Mouse (Mus musculus) heart, embryonic 13.5 days (tissue): ENCODE data around the gene Rpl11. TPM values are rescaled to one million over a fixed set of nuclear protein-coding genes. Genes with fewer than 3 reads are reported as not detected.

Experiments used
- ATAC-seq: fragments of 200-750 bp; cut with Nextera tagmentation; 2 replicates; pipeline ENCODE4 v1.8.0; 2017; ENCODE audit warnings: moderate TSS enrichment; ENCODE audit not compliant: insufficient number of reproducible peaks, low FRiP score, low TSS enrichment; ENCODE audit errors: extremely low read depth
- H3K27ac ChIP-seq: fragments of 300-500 bp; sonication (generic); replicated peaks from 2 replicates; pipeline ENCODE4 v1.5.1; 2015; ENCODE audit warnings: moderate library complexity, mild to moderate bottlenecking, inconsistent platforms
- H3K27me3 ChIP-seq: fragments of 300-500 bp; sonication (generic); replicated peaks from 2 replicates; pipeline ENCODE4 v1.6.1; 2015; ENCODE audit warnings: mild to moderate bottlenecking, inconsistent platforms
- H3K36me3 ChIP-seq: fragments of 300-500 bp; sonication (generic); 2 replicates; pipeline ENCODE4 v1.6.1; 2015; ENCODE audit warnings: mild to moderate bottlenecking, inconsistent platforms
- H3K4me1 ChIP-seq: fragments of 300-500 bp; sonication (generic); 2 replicates; pipeline ENCODE4 v1.6.1; 2015; ENCODE audit warnings: inconsistent platforms
- H3K4me2 ChIP-seq: fragments of 300-500 bp; sonication (generic); 2 replicates; pipeline ENCODE4 v1.6.1; 2015; ENCODE audit warnings: inconsistent platforms, mild to moderate bottlenecking, moderate library complexity
- H3K4me3 ChIP-seq: fragments of 300-500 bp; sonication (generic); 2 replicates; pipeline ENCODE4 v1.5.1; 2015; ENCODE audit warnings: moderate library complexity, mild to moderate bottlenecking, inconsistent platforms
- H3K9ac ChIP-seq: fragments of 300-500 bp; sonication (generic); 2 replicates; pipeline ENCODE4 v1.6.1; 2015; ENCODE audit warnings: inconsistent platforms, mild to moderate bottlenecking, moderate library complexity
- H3K9me3 ChIP-seq: fragments of 300-500 bp; sonication (generic); 2 replicates; pipeline ENCODE4 v1.6.1; 2016; ENCODE audit warnings: inconsistent platforms
- WGBS: fragments of 180-500 bp; shearing (Covaris S2); methylation state at CpG from one replicate; pipeline ENCODE4 v1.1.7; 2015; ENCODE audit warnings: mixed read lengths; 5-methylcytosine and 5-hydroxymethylcytosine counted together
- polyA plus RNA-seq: library from polyadenylated mRNA; unstranded; fragments of >200 nt; fragmentation: Nextera tagmentation; extraction: Ambion mirVana; gene quantifications from 2 replicates; pipeline ENCODE4 v1.2.1, GENCODE M21; 2015

Rpl11 gene
- polyA plus RNA-seq, 1 experiment from 2014 or later, result 270 TPM

- ATAC-seq, result no peak
- Histone ChIP-seq H3K27me3 (no peaks in the 10 kb centered on the region), H3K9me3 (no peaks in the 10 kb centered on the region), H3K27ac (no peak overlapping the region), H3K4me1 (peaks cover 22% of the 10 kb centered on the region), H3K4me3 (no peak overlapping the region), H3K9ac (no peak overlapping the region), H3K4me2 (no peak overlapping the region), H3K36me3 (peaks cover 8% of the 10 kb centered on the region; the same call in 1 of the 2 replicates)
- 90% methylated on average over 9 of the region's 9 CpGs for WGBS
Measured at GRCm38 (mm10) chr4:136022924-136023323, 30.3 kb downstream of the Rpl11 start.

GRCm38 (mm10) chr4:136021549-136022047 is 31.6 kb downstream of the Rpl11 start, which contains the start of gene Eloa:
Gene Eloa (minus strand): TSS chr4:136021763.
- Histone ChIP-seq H3K4me3 (peak within 1 kb of the TSS; percentile 99), H3K9ac (peak within 1 kb of the TSS; percentile 98), H3K27me3 (no peaks in the 10 kb centered on the region), H3K4me1 (peaks cover 22% of the 10 kb centered on the region), H3K4me2 (peak within 1 kb of the TSS; percentile 83), H3K36me3 (peaks cover 13% of the 10 kb centered on the region), H3K9me3 (no peaks in the 10 kb centered on the region), H3K27ac (peak within 1 kb of the TSS; percentile 88)
- ATAC-seq, result peak; percentile 99
- WGBS, result under 1% methylated on average over 44 of the region's 48 CpGs

GRCm38 (mm10) chr4:136020743-136021548 is 32.3 kb downstream of the Rpl11 start:
- Histone ChIP-seq H3K36me3 (peaks cover 14% of the 10 kb centered on the region), H3K9ac (peak overlapping the region; percentile 98), H3K27ac (peak overlapping the region; percentile 88), H3K4me2 (peak overlapping the region; percentile 83), H3K4me1 (peaks cover 22% of the 10 kb centered on the region), H3K4me3 (peak overlapping the region; percentile 99), H3K9me3 (no peaks in the 10 kb centered on the region), H3K27me3 (no peaks in the 10 kb centered on the region)
- under 1% methylated on average over 50 of the region's 62 CpGs for WGBS
- ATAC-seq, result peak; percentile 67

- 77% methylated on average over 3 of the region's 3 CpGs for WGBS
- no peaks in the 10 kb centered on the region for H3K9me3 ChIP-seq
- H3K9ac ChIP-seq, result no peak overlapping the region
- no peak overlapping the region for H3K4me2 ChIP-seq
- no peak overlapping the region for H3K4me3 ChIP-seq
- H3K4me1 ChIP-seq, result peaks cover 22% of the 10 kb centered on the region
- peaks cover 44% of the 10 kb centered on the region for H3K36me3 ChIP-seq
- no peaks in the 10 kb centered on the region for H3K27me3 ChIP-seq
- no peak overlapping the region for H3K27ac ChIP-seq
- no peak for ATAC-seq
Measured at GRCm38 (mm10) chr4:136016059-136016602, 37.1 kb downstream of the Rpl11 start.

GRCm38 (mm10) chr4:136010586-136010985 is 42.6 kb downstream of the Rpl11 start:
- no peaks in the 10 kb centered on the region for H3K27me3 ChIP-seq
- no peaks in the 10 kb centered on the region for H3K4me1 ChIP-seq
- ATAC-seq, result no peak
- no peak overlapping the region for H3K4me3 ChIP-seq
- H3K9ac ChIP-seq, result no peak overlapping the region
- WGBS, result 90% methylated on average over 4 of the region's 4 CpGs
- no peaks in the 10 kb centered on the region for H3K9me3 ChIP-seq
- H3K27ac ChIP-seq, result no peak overlapping the region
- no peak overlapping the region for H3K4me2 ChIP-seq
- H3K36me3 ChIP-seq, result peaks cover 82% of the 10 kb centered on the region

GRCm38 (mm10) chr4:136008782-136009447 is 44.3 kb downstream of the Rpl11 start:
- Histone ChIP-seq H3K27me3 (no peaks in the 10 kb centered on the region), H3K9ac (no peak overlapping the region), H3K9me3 (no peaks in the 10 kb centered on the region), H3K4me1 (no peaks in the 10 kb centered on the region), H3K4me2 (no peak overlapping the region), H3K4me3 (no peak overlapping the region), H3K36me3 (peaks cover 94% of the 10 kb centered on the region), H3K27ac (no peak overlapping the region)
- ATAC-seq, result no peak
- 95% methylated on average over 8 of the region's 8 CpGs for WGBS

GRCm38 (mm10) chr4:136006821-136007220 is 46.4 kb downstream of the Rpl11 start:
- H3K27ac ChIP-seq, result no peak overlapping the region
- H3K4me1 ChIP-seq, result no peaks in the 10 kb centered on the region
- no peak for ATAC-seq
- no peak overlapping the region for H3K4me3 ChIP-seq
- WGBS, result 91% methylated on average over 3 of the region's 3 CpGs
- H3K9me3 ChIP-seq, result no peaks in the 10 kb centered on the region
- H3K27me3 ChIP-seq, result no peaks in the 10 kb centered on the region
- peaks cover 96% of the 10 kb centered on the region for H3K36me3 ChIP-seq
- H3K9ac ChIP-seq, result no peak overlapping the region
- no peak overlapping the region for H3K4me2 ChIP-seq

- Histone ChIP-seq H3K36me3 (peaks cover 87% of the 10 kb centered on the region), H3K27ac (no peak overlapping the region), H3K4me2 (no peak overlapping the region), H3K4me3 (no peak overlapping the region), H3K9me3 (no peaks in the 10 kb centered on the region), H3K27me3 (no peaks in the 10 kb centered on the region), H3K9ac (no peak overlapping the region), H3K4me1 (no peaks in the 10 kb centered on the region)
- WGBS, result 93% methylated on average over 2 of the region's 2 CpGs
- ATAC-seq, result no peak
Measured at GRCm38 (mm10) chr4:136004921-136005320, 48.3 kb downstream of the Rpl11 start.

GRCm38 (mm10) chr4:136004107-136004675 is 49.0 kb downstream of the Rpl11 start:
- Histone ChIP-seq H3K4me2 (no peak overlapping the region), H3K27me3 (no peaks in the 10 kb centered on the region), H3K36me3 (peaks cover 80% of the 10 kb centered on the region), H3K4me1 (no peaks in the 10 kb centered on the region), H3K9ac (no peak overlapping the region), H3K27ac (no peak overlapping the region), H3K4me3 (no peak overlapping the region), H3K9me3 (no peaks in the 10 kb centered on the region)
- 72% methylated on average over 5 of the region's 5 CpGs for WGBS
- ATAC-seq, result no peak

- H3K27ac ChIP-seq, result no peak overlapping the region
- 77% methylated on average over 4 of the region's 4 CpGs for WGBS
- H3K4me2 ChIP-seq, result no peak overlapping the region
- no peak overlapping the region for H3K4me3 ChIP-seq
- H3K27me3 ChIP-seq, result no peaks in the 10 kb centered on the region
- no peak overlapping the region for H3K9ac ChIP-seq
- H3K36me3 ChIP-seq, result no peaks in the 10 kb centered on the region
- ATAC-seq, result no peak
- H3K9me3 ChIP-seq, result peaks cover 13% of the 10 kb centered on the region
- H3K4me1 ChIP-seq, result no peaks in the 10 kb centered on the region
Measured at GRCm38 (mm10) chr4:135995118-135995517, 58.1 kb downstream of the Rpl11 start.

- ATAC-seq, result no peak
- Histone ChIP-seq H3K9ac (no peak overlapping the region), H3K27me3 (no peaks in the 10 kb centered on the region), H3K36me3 (no peaks in the 10 kb centered on the region), H3K4me3 (no peak overlapping the region), H3K4me1 (no peaks in the 10 kb centered on the region), H3K4me2 (no peak overlapping the region), H3K27ac (no peak overlapping the region), H3K9me3 (peaks cover 13% of the 10 kb centered on the region)
- WGBS, result 91% methylated on average over 6 of the region's 6 CpGs
Measured at GRCm38 (mm10) chr4:135993941-135994340, 59.3 kb downstream of the Rpl11 start.
